Mouse (Mus musculus) left cerebral cortex, adult 11 months (tissue): ENCODE measurements at regions not wholly inside any gene's neighbourhood (a gene's known extent, or its start where the extent isn't known, plus 50 kb on each side); places are given as distances from the start of the nearest gene placed in this dataset.
A peak's percentile ranks its signal among the peaks of the same experiment; 100 is the strongest.

Source experiments
- DNase-seq: peaks from one replicate; pipeline ENCODE4 v3.0.0; 2022; ENCODE audit warnings: low spot score

GRCm38 (mm10) chr11:91862138-91862537 is 284.8 kb upstream of the Kif2b start:
- peak; percentile 2 for DNase-seq

- no peak for DNase-seq
Observed at GRCm38 (mm10) chr11:91856473-91856872, 279.1 kb upstream of the Kif2b start.

- DNase-seq, result no peak
Observed at GRCm38 (mm10) chr11:91831113-91831512, 253.8 kb upstream of the Kif2b start.

- peak; percentile 8 for DNase-seq
Observed at GRCm38 (mm10) chr11:91820826-91821225, 243.5 kb upstream of the Kif2b start.
